Mouse (Mus musculus): ENCODE data around the gene Rtn2.

Rtn2 gene

GRCm38 (mm10) chr7:19319458-19319857 lies 37.0 kb downstream of the Rtn2 start:
- no peak for DNase-seq (ENCODE audit: low spot score)

- DNase-seq (ENCODE audit: low spot score), result peak; percentile 97
These were observed 37.5 kb downstream of the Rtn2 start for GRCm38 (mm10) chr7:19319906-19320305.

- no peak for DNase-seq (ENCODE audit: low spot score)
These were observed 38.2 kb downstream of the Rtn2 start for GRCm38 (mm10) chr7:19320637-19321036.

GRCm38 (mm10) chr7:19321464-19321863 lies 39.0 kb downstream of the Rtn2 start:
- DNase-seq (ENCODE audit: low spot score), result no peak

GRCm38 (mm10) chr7:19322489-19322888 lies 40.1 kb downstream of the Rtn2 start:
- DNase-seq (ENCODE audit: low spot score), result no peak

- no peak for DNase-seq (ENCODE audit: low spot score)
These were observed 41.8 kb downstream of the Rtn2 start for GRCm38 (mm10) chr7:19324221-19324620.

- no peak for DNase-seq (ENCODE audit: low spot score)
These were observed 43.1 kb downstream of the Rtn2 start for GRCm38 (mm10) chr7:19325262-19326199.

GRCm38 (mm10) chr7:19326359-19326758 lies 43.9 kb downstream of the Rtn2 start:
- peak; percentile 93 for DNase-seq (ENCODE audit: low spot score)

GRCm38 (mm10) chr7:19327128-19327527 lies 44.7 kb downstream of the Rtn2 start:
- DNase-seq (ENCODE audit: low spot score), result peak; percentile 88

GRCm38 (mm10) chr7:19327782-19328181 lies 45.4 kb downstream of the Rtn2 start:
- no peak for DNase-seq (ENCODE audit: low spot score)

- DNase-seq (ENCODE audit: low spot score), result no peak
These were observed 46.0 kb downstream of the Rtn2 start for GRCm38 (mm10) chr7:19328425-19328824.

GRCm38 (mm10) chr7:19331910-19332309 lies 49.5 kb downstream of the Rtn2 start:
- no peak for DNase-seq (ENCODE audit: low spot score)

GRCm38 (mm10) chr7:19332709-19333352 lies 50.4 kb downstream of the Rtn2 start:
- peak; percentile 79 for DNase-seq (ENCODE audit: low spot score)

- no peak for DNase-seq (ENCODE audit: low spot score)
These were observed 53.2 kb downstream of the Rtn2 start for GRCm38 (mm10) chr7:19335583-19335982.

GRCm38 (mm10) chr7:19337122-19337521 lies 54.7 kb downstream of the Rtn2 start:
- DNase-seq (ENCODE audit: low spot score), result no peak

- no peak for DNase-seq (ENCODE audit: low spot score)
These were observed 55.6 kb downstream of the Rtn2 start for GRCm38 (mm10) chr7:19338060-19338459.

GRCm38 (mm10) chr7:19338596-19338995 lies 56.2 kb downstream of the Rtn2 start:
- DNase-seq (ENCODE audit: low spot score), result no peak

- no peak for DNase-seq (ENCODE audit: low spot score)
These were observed 58.8 kb downstream of the Rtn2 start for GRCm38 (mm10) chr7:19341250-19341649.

- peak; percentile 65 for DNase-seq (ENCODE audit: low spot score)
These were observed 59.5 kb downstream of the Rtn2 start for GRCm38 (mm10) chr7:19341761-19342409.

GRCm38 (mm10) chr7:19342481-19343027 lies 60.1 kb downstream of the Rtn2 start:
- DNase-seq (ENCODE audit: low spot score), result peak; percentile 93

- peak; percentile 83 for DNase-seq (ENCODE audit: low spot score)
These were observed 60.9 kb downstream of the Rtn2 start for GRCm38 (mm10) chr7:19343210-19343808.
